In the genomic region with DNA sequence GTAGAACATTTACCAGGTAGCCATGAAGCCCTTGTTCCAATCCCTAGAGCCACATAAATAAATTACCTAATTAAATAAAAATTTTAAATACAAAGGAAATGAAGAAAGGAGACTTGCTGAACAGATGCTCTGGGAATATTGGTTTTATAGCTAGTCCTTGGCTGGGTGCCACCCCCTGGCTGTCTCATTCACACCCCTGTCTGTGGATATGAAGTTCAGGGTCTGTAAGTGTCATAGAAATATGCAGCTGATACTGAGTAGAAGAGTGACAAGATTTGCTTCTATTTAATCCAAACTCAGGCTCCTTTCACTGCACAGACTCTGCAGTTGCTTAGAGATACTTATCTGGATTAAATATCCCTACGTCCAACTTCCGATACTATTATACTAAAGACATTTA, we compare ENCODE assay signal across 19 mouse cellular contexts.
DNase-seq lines count a peak whose midpoint lies in the region; ATAC-seq lines count a peak whose summit lies in the region.
"Had no signal": no experiment of that assay in that cellular context is flagged by ENCODE, and none has a peak within 500 bp of the region (broad histone marks: within the 10 kb centered on the region; RNA-seq: fewer than 3 reads in every experiment).

No protein-coding gene starts in this region.

- H3K4me1 ChIP-seq in forebrain, embryonic 12.5 days: no peaks in the 10 kb centered on the region
- H3K4me1 ChIP-seq in forebrain, embryonic 10.5 days: no peaks in the 10 kb centered on the region
- H3K4me1 ChIP-seq in hindbrain, embryonic 13.5 days (replicated peaks): no peaks in the 10 kb centered on the region
- peaks cover 4% of the 10 kb centered on the region; the same call in 1 of the 2 replicates for H3K4me1 ChIP-seq in hindbrain, embryonic 10.5 days (replicated peaks)
- no peaks in the 10 kb centered on the region for H3K4me1 ChIP-seq in midbrain, embryonic 14.5 days (ENCODE audit: control insufficient read depth, insufficient read depth, low read length)
- no peaks in the 10 kb centered on the region for H3K4me1 ChIP-seq in midbrain, embryonic 16.5 days (ENCODE audit: control insufficient read depth, insufficient read depth, low read length)
- no peaks in the 10 kb centered on the region for H3K4me1 ChIP-seq in forebrain, embryonic 15.5 days
- H3K4me1 ChIP-seq: liver, embryonic 15.5 days; midbrain, embryonic 13.5 days had no signal

- H3K36me3 ChIP-seq in forebrain, embryonic 12.5 days (replicated peaks): no peaks in the 10 kb centered on the region
- no peaks in the 10 kb centered on the region for H3K36me3 ChIP-seq in forebrain, embryonic 10.5 days (replicated peaks)
- no peaks in the 10 kb centered on the region for H3K36me3 ChIP-seq in hindbrain, embryonic 13.5 days
- H3K36me3 ChIP-seq in hindbrain, embryonic 10.5 days: no peaks in the 10 kb centered on the region
- H3K36me3 ChIP-seq in midbrain, embryonic 14.5 days (ENCODE audit: control insufficient read depth, insufficient read depth, low read length): no peaks in the 10 kb centered on the region
- no peaks in the 10 kb centered on the region for H3K36me3 ChIP-seq in midbrain, embryonic 16.5 days (ENCODE audit: control insufficient read depth, insufficient read depth, low read length)
- no peaks in the 10 kb centered on the region for H3K36me3 ChIP-seq in forebrain, embryonic 15.5 days
- H3K36me3 ChIP-seq: embryonic facial prominence, embryonic 13.5 days; liver, embryonic 15.5 days; midbrain, embryonic 13.5 days had no signal

- H3K27ac ChIP-seq in forebrain, embryonic 12.5 days: no peak overlapping the region
- no peak overlapping the region for H3K27ac ChIP-seq in forebrain, embryonic 10.5 days
- H3K27ac ChIP-seq in hindbrain, embryonic 13.5 days: no peak overlapping the region
- no peak overlapping the region for H3K27ac ChIP-seq in hindbrain, embryonic 10.5 days
- H3K27ac ChIP-seq in midbrain, embryonic 14.5 days (replicated peaks; ENCODE audit: low read depth, low read length): no peak overlapping the region
- H3K27ac ChIP-seq in midbrain, embryonic 16.5 days (ENCODE audit: low read length): no peak overlapping the region
- no peak overlapping the region for H3K27ac ChIP-seq in forebrain, embryonic 15.5 days (replicated peaks)
- H3K27ac ChIP-seq: embryonic facial prominence, embryonic 13.5 days; liver, embryonic 15.5 days; midbrain, embryonic 13.5 days had no signal

- ATAC-seq in forebrain, embryonic 12.5 days (ENCODE audit: low FRiP score): peak; percentile 46; the same call in 1 of the 2 replicates
- ATAC-seq in hindbrain, embryonic 13.5 days (ENCODE audit: low FRiP score): 0 out of 2 replicates have a peak, but pooled peaks have one; percentile 32
- ATAC-seq in midbrain, embryonic 14.5 days (ENCODE audit: low FRiP score, low TSS enrichment): no peak
- ATAC-seq in midbrain, embryonic 16.5 days: no peak
- peak; percentile 69 for ATAC-seq in forebrain, embryonic 15.5 days (replicated peaks)
- ATAC-seq: inflammation-experienced regulatory T-cells, adult 6 months; lung, postnatal 0 days; midbrain, embryonic 13.5 days had no signal

- DNase-seq in forebrain, embryonic 10.5 days (ENCODE audit: extremely low spot score, low spot score): no peak
- DNase-seq in hindbrain, embryonic 10.5 days (ENCODE audit: low spot score): no peak
- DNase-seq in midbrain, embryonic 14.5 days: peak; percentile 26
- no peak for DNase-seq in right cerebral cortex, postnatal 4 days
- DNase-seq: adrenal gland, postnatal 25 days; cerebellum, adult 2 months; gastrocnemius, postnatal 25 days; heart, postnatal 14 days; kidney, adult 9 months had no signal

- WGBS in forebrain, embryonic 12.5 days: 93% methylated on average over 2 of the region's 2 CpGs
- 86% methylated on average over 2 of the region's 2 CpGs for WGBS in forebrain, embryonic 10.5 days
- WGBS in hindbrain, embryonic 13.5 days: 90% methylated on average over 2 of the region's 2 CpGs
- 91% methylated on average over 2 of the region's 2 CpGs for WGBS in hindbrain, embryonic 10.5 days
- WGBS in midbrain, embryonic 14.5 days: 81% methylated on average over 2 of the region's 2 CpGs
- WGBS in midbrain, embryonic 16.5 days: 78% methylated on average over 2 of the region's 2 CpGs
- 80% methylated on average over 2 of the region's 2 CpGs for WGBS in forebrain, embryonic 15.5 days

- H3K9me3 ChIP-seq in forebrain, embryonic 12.5 days: no peaks in the 10 kb centered on the region
- no peaks in the 10 kb centered on the region for H3K9me3 ChIP-seq in forebrain, embryonic 10.5 days
- no peaks in the 10 kb centered on the region for H3K9me3 ChIP-seq in hindbrain, embryonic 13.5 days
- H3K9me3 ChIP-seq in hindbrain, embryonic 10.5 days: no peaks in the 10 kb centered on the region
- H3K9me3 ChIP-seq in midbrain, embryonic 14.5 days (ENCODE audit: control insufficient read depth, low read length): no peaks in the 10 kb centered on the region
- H3K9me3 ChIP-seq in midbrain, embryonic 16.5 days (replicated peaks; ENCODE audit: control insufficient read depth, low read length, poor library complexity, severe bottlenecking): no peaks in the 10 kb centered on the region
- H3K9me3 ChIP-seq in forebrain, embryonic 15.5 days: no peaks in the 10 kb centered on the region
- H3K9me3 ChIP-seq: embryonic facial prominence, embryonic 13.5 days; liver, embryonic 15.5 days; midbrain, embryonic 13.5 days had no signal

- no peak overlapping the region for H3K4me3 ChIP-seq in forebrain, embryonic 12.5 days (replicated peaks)
- no peak overlapping the region for H3K4me3 ChIP-seq in forebrain, embryonic 10.5 days
- H3K4me3 ChIP-seq in hindbrain, embryonic 13.5 days: no peak overlapping the region
- no peak overlapping the region for H3K4me3 ChIP-seq in hindbrain, embryonic 10.5 days
- no peak overlapping the region for H3K4me3 ChIP-seq in midbrain, embryonic 14.5 days (replicated peaks; ENCODE audit: low read depth, low read length)
- H3K4me3 ChIP-seq in midbrain, embryonic 16.5 days (ENCODE audit: low read depth, low read length): no peak overlapping the region
- no peak overlapping the region for H3K4me3 ChIP-seq in forebrain, embryonic 15.5 days
- H3K4me3 ChIP-seq: embryonic facial prominence, embryonic 13.5 days; liver, embryonic 15.5 days; midbrain, embryonic 13.5 days had no signal

- H3K4me2 ChIP-seq in forebrain, embryonic 12.5 days: no peak overlapping the region
- no peak overlapping the region for H3K4me2 ChIP-seq in hindbrain, embryonic 13.5 days
- H3K4me2 ChIP-seq in midbrain, embryonic 14.5 days (ENCODE audit: low read length): no peak overlapping the region
- no peak overlapping the region for H3K4me2 ChIP-seq in midbrain, embryonic 16.5 days (ENCODE audit: low read length)
- no peak overlapping the region for H3K4me2 ChIP-seq in forebrain, embryonic 15.5 days (replicated peaks)
- H3K4me2 ChIP-seq: embryonic facial prominence, embryonic 13.5 days; liver, embryonic 15.5 days; midbrain, embryonic 13.5 days had no signal

- H3K27me3 ChIP-seq in forebrain, embryonic 12.5 days: no peaks in the 10 kb centered on the region
- no peaks in the 10 kb centered on the region for H3K27me3 ChIP-seq in forebrain, embryonic 10.5 days (ENCODE audit: poor library complexity, severe bottlenecking)
- no peaks in the 10 kb centered on the region for H3K27me3 ChIP-seq in hindbrain, embryonic 13.5 days
- H3K27me3 ChIP-seq in hindbrain, embryonic 10.5 days (ENCODE audit: insufficient read depth, poor library complexity, severe bottlenecking): no peaks in the 10 kb centered on the region
- H3K27me3 ChIP-seq in midbrain, embryonic 14.5 days (ENCODE audit: control insufficient read depth, insufficient read depth, low read length): no peaks in the 10 kb centered on the region
- no peaks in the 10 kb centered on the region for H3K27me3 ChIP-seq in midbrain, embryonic 16.5 days (ENCODE audit: control insufficient read depth, insufficient read depth, low read depth, low read length)
- H3K27me3 ChIP-seq in forebrain, embryonic 15.5 days: no peaks in the 10 kb centered on the region
- H3K27me3 ChIP-seq: CH12.LX; embryonic facial prominence, embryonic 13.5 days; liver, embryonic 15.5 days; midbrain, embryonic 13.5 days had no signal

- no peak overlapping the region for H3K9ac ChIP-seq in forebrain, embryonic 12.5 days
- H3K9ac ChIP-seq in hindbrain, embryonic 13.5 days: no peak overlapping the region
- H3K9ac ChIP-seq in midbrain, embryonic 14.5 days (replicated peaks; ENCODE audit: low read length): no peak overlapping the region
- no peak overlapping the region for H3K9ac ChIP-seq in midbrain, embryonic 16.5 days (ENCODE audit: low read depth, low read length)
- H3K9ac ChIP-seq in forebrain, embryonic 15.5 days (replicated peaks): no peak overlapping the region
- H3K9ac ChIP-seq: embryonic facial prominence, embryonic 13.5 days; liver, embryonic 15.5 days; midbrain, embryonic 13.5 days had no signal

Comparison
In these comparisons a context has a peak if more than half of its experiments do, and no peak if none do; other contexts are left out.
1. ATAC-seq: peak in forebrain, embryonic 12.5 days (single experiment), hindbrain, embryonic 13.5 days (single experiment) and forebrain, embryonic 15.5 days (single experiment); none in midbrain, embryonic 14.5 days (single experiment) and midbrain, embryonic 16.5 days (single experiment).